Mouse (Mus musculus) bone marrow macrophage, adult 2 months (primary cell): Measurements from ENCODE around the gene Sfi1. TPM values are rescaled to one million over a fixed set of nuclear protein-coding genes. Genes with fewer than 3 reads are reported as not detected.
A peak's percentile ranks its signal among the peaks of the same experiment; 100 is the strongest.
"Not testable (repeated sequence)": the region's sequence is repeated elsewhere in the genome, so short reads cannot be mapped to it uniquely, and the experiment has no call there.

Experiments
- H3K27ac ChIP-seq: 2 replicates; pipeline ENCODE4 v1.5.1; 2012; ENCODE audit warnings: low read depth, low read length; ENCODE audit not compliant: insufficient read depth
- H3K4me1 ChIP-seq: 2 replicates; pipeline ENCODE4 v1.6.1; 2012; ENCODE audit warnings: low read length; ENCODE audit not compliant: control insufficient read depth, insufficient read depth
- H3K4me3 ChIP-seq: 2 replicates; pipeline ENCODE4 v1.5.1; 2012; ENCODE audit warnings: mild to moderate bottlenecking, low read length, moderate library complexity; ENCODE audit not compliant: insufficient read depth
- CTCF ChIP-seq: IDR thresholded peaks from 2 replicates; pipeline ENCODE4 v1.5.1; 2012; ENCODE audit warnings: low read depth, mild to moderate bottlenecking, low read length, moderate library complexity
- POLR2A ChIP-seq: IDR thresholded peaks from 2 replicates; pipeline ENCODE4 v1.6.1; 2012; ENCODE audit warnings: mild to moderate bottlenecking, low read depth, low read length, borderline replicate concordance
- polyA plus RNA-seq: library from polyadenylated mRNA; stranded (reverse); fragments of >200 nt; gene quantifications from 2 replicates; pipeline ENCODE4 v1.2.4, GENCODE M21; 2012; ENCODE audit not compliant: missing spikeins, insufficient read depth, insufficient read length

Gene Sfi1
- polyA plus RNA-seq, 1 experiment, result 23.2 TPM

DNA sequence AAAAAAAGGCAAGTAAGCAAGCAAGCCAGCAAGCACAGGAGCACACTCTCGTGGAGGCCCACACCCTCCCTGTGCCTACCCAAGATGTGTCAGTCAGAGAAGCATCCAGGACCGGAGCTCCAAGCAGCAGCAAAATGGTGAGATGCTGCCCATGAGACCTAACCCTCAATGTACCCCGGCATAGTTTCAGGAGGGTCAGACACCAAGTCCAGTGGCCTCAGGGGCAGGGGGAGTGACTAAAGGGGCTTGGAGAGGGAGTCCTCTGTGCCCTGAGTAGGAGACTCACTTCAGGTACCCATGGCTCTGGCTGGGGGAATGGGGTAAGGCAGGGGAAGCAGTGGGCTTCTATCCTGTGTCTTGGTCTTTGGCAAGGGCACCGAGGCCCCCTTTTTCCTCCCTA, 67.3 kb downstream of the Sfi1 start:
- not testable (repeated sequence) for H3K27ac ChIP-seq, H3K4me1 ChIP-seq, H3K4me3 ChIP-seq

DNA sequence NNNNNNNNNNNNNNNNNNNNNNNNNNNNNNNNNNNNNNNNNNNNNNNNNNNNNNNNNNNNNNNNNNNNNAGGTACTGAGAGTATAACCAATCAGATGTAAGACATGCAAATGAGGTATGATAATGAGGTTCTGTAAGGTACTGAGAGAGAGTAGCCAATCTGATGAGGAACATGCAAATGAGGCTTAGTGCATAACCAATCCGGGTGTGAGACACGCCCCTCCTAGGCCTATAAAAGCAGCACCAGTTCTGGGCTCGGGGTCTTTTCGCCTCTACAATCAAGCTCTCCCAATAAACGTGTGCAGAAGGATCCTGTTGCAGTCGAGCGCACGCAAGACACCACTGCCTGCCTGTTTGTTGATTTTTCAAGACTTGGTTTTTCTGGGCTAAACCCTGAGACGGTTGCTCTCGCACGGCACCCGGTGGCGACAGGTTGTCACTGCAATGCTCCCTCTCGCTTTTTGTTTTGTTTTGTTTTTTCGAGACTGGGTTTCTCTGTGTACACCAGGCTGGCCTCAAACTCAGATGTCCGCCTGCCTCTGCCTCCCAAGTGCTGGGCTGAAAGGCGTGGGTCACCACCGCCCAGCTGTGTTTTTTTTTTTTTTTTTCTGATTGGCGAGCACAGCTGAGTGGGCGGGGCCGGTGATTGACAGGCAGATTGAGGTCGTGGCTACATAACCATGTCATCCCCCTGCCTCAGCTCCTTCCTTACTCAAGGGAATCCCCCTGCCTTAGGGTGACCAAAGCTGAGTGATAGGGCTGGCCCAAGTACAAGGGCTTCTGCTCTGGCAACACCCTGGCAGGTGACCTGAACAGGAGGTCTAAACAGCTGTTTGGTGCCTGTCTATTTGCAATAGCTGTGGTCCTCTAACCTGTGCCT, 68.1 kb downstream of the Sfi1 start:
- H3K27ac ChIP-seq, H3K4me1 ChIP-seq: not testable (repeated sequence)
- peak overlapping the region; percentile 38; the same call in 1 of the 2 replicates for H3K4me3 ChIP-seq

- Histone ChIP-seq H3K27ac (no peak overlapping the region), H3K4me3 (no peak overlapping the region), H3K4me1 (no peaks in the 10 kb centered on the region)
- TF ChIP-seq CTCF, result no peak
- no peak for TF ChIP-seq POLR2A
Observed at GRCm38 (mm10) chr11:3114403-3114802, 78.9 kb downstream of the Sfi1 start.

DNA sequence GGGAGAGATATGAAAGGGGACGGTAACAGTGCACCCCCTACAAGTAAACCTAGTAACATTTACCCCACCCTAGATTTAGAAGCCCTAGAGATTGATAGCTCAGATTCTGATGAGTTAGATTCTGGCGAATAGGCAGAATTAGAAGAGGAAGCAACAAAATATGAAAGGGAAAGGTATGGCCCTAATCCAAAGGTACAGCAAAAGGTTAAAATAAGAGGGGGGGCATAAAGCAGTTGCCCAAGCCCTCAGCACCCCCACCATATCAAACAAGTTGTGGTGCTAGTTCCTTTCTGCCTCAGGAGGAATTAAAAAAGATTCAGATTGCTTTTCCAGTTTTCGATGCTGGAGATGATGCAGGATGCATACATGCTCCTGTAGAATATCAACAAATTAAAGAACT, 87.1 kb downstream of the Sfi1 start:
- H3K4me3 ChIP-seq, result no peak overlapping the region
- TF ChIP-seq CTCF (no peak), POLR2A (no peak)
- H3K4me1 ChIP-seq, result peaks cover 2% of the 10 kb centered on the region; the same call in 1 of the 2 replicates
- peak overlapping the region; percentile 91 for H3K27ac ChIP-seq

- Histone ChIP-seq H3K27ac (peak overlapping the region; percentile 96), H3K4me1 (peaks cover 2% of the 10 kb centered on the region; the same call in 1 of the 2 replicates), H3K4me3 (peak overlapping the region; percentile 21)
- TF ChIP-seq POLR2A, result no peak
- TF ChIP-seq CTCF, result no peak
Observed at GRCm38 (mm10) chr11:3105261-3105731, 88.0 kb downstream of the Sfi1 start.

DNA sequence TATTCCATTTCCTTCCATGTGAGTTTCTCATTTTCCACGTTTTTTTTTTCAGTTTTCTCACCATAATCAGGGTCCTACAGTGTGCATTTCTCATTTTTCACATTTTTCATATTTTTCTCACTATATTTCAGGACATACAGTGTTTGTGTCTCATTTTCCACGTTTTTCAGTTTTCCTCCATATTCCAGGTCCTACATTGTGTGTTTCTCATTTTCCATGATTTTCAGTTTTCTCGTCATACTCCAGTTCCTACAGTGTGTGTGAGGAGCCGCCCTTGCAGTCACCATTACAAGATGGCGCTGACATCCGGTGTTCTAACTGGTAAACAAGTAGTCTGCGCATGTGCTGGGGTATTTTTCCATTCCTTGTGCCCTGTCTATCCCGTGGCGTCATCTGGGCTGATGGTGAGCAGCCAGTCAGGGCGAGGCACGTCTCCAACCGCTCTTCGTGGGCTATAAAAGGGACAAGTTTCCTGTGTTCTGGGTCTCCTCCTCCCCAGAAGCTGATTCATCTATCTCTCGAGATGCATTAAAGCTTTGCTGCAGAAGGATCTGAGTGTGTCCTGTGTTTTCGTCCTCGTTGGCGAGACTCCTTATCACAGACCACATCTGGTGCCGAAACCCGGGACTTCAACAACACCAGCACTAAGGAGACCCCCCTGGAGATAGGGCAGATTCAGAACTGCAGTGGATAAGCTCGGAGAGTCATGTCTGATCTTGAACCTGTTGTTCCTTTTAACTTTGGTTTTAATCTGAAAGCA, 88.6 kb downstream of the Sfi1 start:
- peak overlapping the region; percentile 96 for H3K27ac ChIP-seq
- not testable (repeated sequence) for H3K4me1 ChIP-seq
- H3K4me3 ChIP-seq, result peak overlapping the region; percentile 21

DNA sequence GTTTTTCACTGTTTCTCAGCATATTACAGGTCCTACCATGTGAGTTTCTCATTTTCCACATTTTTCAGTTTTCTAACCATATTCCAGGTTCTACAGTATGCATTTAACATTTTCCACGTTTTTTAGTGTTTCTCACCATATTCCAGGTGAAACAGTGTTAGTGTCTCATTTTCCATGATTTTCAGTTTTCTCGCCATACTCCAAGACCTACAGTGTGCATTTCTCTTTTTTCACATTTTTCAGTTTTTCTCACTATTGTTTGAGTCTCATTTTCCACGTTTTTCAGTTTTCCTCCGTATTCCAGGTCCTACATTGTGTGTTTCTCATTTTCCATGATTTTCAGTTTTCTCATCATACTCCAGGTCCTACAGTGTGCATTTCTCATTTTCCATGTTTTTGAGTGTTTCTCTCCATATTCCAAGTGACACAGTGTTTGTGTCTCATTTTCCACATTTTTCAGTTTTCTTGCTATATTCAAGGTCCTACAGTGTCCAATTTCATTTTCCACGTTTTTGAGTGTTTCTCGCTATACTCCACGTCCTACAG, 89.6 kb downstream of the Sfi1 start:
- no peak overlapping the region for H3K27ac ChIP-seq
- no peak overlapping the region for H3K4me3 ChIP-seq
- peaks cover 2% of the 10 kb centered on the region; the same call in 1 of the 2 replicates for H3K4me1 ChIP-seq
- no peak for TF ChIP-seq POLR2A
- TF ChIP-seq CTCF, result no peak

- not testable (repeated sequence) for H3K4me1 ChIP-seq, H3K4me3 ChIP-seq, H3K27ac ChIP-seq
Observed at GRCm38 (mm10) chr11:3102626-3103025, 90.6 kb downstream of the Sfi1 start.

DNA sequence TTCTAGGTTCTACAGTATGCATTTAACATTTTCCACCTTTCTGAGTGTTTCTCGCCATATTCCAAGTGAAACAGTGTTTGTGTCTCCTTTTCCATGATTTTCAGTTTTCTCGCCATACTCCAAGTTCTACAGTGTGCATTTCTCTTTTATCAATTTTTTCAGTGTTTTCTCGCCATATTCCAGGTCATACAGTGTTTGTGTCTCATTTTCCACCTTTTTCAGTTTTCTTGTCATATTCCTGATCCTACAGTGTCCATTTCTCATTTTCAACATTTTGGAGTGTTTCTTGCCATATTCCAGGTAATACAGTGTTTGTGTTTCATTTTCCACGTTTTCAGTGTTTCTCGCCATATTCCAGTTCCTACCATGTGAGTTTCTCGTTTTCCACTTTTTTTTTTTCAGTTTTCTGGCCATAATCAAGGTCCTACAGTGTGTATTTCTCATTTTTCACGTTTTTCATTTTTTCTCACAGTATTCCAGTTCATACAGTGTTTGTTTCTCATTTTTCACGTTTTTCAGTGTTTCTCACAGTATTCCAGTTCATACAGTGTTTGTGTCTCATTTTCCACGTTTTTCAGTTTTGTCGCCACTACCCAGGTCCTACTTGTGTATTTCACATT, 91.3 kb downstream of the Sfi1 start:
- H3K27ac ChIP-seq, result no peak overlapping the region
- H3K4me1 ChIP-seq, result peaks cover 2% of the 10 kb centered on the region; the same call in 1 of the 2 replicates
- TF ChIP-seq POLR2A, result no peak
- no peak for TF ChIP-seq CTCF
- no peak overlapping the region for H3K4me3 ChIP-seq
